Mouse (Mus musculus) B cell, adult (primary cell): ENCODE measurements around the gene Fktn. TPM values are rescaled to one million over a fixed set of nuclear protein-coding genes. Genes with fewer than 3 reads are reported as not detected.

ENCODE experiments used
- total RNA-seq: library from RNA; stranded (reverse); gene quantifications from 4 replicates; pipeline ENCODE4 v1.2.4, GENCODE M21; 2023; ENCODE audit not compliant: inconsistent age

The Fktn gene
- total RNA-seq = 1.9 to 3.3 TPM (median 2.9 TPM) in 4 replicates

GRCm38 (mm10) chr4:53713704-53714050 lies at the start of gene Fktn:
TSS of gene Fktn (plus strand) at chr4:53713998.

DNA sequence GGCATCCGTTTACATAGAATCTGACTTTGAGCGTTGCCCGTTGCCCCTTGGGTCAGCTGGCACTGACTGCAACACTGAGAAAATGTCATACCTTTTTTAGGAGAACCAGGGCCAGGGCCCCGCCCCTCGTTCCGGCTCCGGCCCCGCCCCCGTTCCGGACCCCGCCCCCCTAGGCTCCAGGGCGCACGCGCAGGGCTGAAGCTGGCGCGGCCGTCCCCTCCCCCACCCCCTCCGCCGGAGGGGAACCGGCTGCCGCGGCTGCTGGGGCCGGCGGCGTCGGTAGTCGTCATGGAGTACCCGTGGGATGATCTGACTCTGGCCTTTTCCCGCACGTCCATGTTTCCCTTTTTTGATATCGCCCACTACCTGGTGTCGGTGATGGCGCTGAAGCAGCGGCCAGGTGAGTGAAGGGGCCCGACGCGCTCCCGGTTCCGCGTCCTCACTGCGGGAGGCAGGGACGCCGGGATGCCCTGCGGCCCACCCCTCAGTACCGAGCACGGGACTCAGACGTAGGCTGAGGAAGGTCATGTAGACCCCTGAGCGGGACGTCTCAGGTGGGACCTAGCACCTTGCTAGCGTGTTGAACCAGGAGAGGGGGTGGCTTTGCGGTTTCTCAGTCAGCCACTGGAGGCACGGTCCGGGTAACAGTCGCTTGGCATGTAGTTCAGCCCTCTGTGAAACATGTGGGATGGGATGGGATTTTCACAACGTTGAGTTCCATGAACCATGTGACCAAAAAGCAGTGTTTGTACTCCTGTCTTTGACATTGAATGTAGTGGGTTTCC lies 112.2 kb downstream of the Fktn start, which contains the start of gene Tmem38b:
Gene Tmem38b (plus strand): TSS at position 225 of the 785 bp plus-strand sequence.

Other genes starting within 250 kb of the Fktn start
- gene Fsd1l, start 82.5 kb upstream of the Fktn start, total RNA-seq = not detected in 4 replicates
- gene Tal2, start 65.7 kb downstream of the Fktn start, total RNA-seq = 0.39 TPM in 1 of 4 replicates, not detected in the others
- 3.3 to 5.9 TPM (median 4.9 TPM) in 4 replicates for gene Tmem38b, start 112.0 kb downstream of the Fktn start, total RNA-seq